Mouse (Mus musculus): ENCODE results near the gene Cdh26.

- no peak for TF ChIP-seq CTCF (conservative IDR thresholded peaks at IDR 0.05; ENCODE audit: low read length)
- TF ChIP-seq NANOG (IDR thresholded peaks at IDR 0.05; ENCODE audit: borderline replicate concordance, low read length) = no peak
- TF ChIP-seq POU5F1 (IDR thresholded peaks at IDR 0.05; ENCODE audit: borderline replicate concordance, low read length) = no peak
Measured at GRCm38 (mm10) chr2:178526776-178527175, 96.4 kb downstream of the Cdh26 start.
